Mouse (Mus musculus) heart, embryonic 11.5 days (tissue): ENCODE data around the gene Homer1. TPM values are rescaled to one million over a fixed set of nuclear protein-coding genes. Genes with fewer than 3 reads are reported as not detected.
A peak's percentile ranks its signal among the peaks of the same experiment; 100 is the strongest.

Experiments used
- ATAC-seq: fragments of 200-750 bp; cut with Nextera tagmentation; replicated peaks from 2 replicates; pipeline ENCODE4 v1.8.0; 2017; ENCODE audit warnings: moderate library complexity; ENCODE audit not compliant: insufficient number of reproducible peaks, low FRiP score, low TSS enrichment
- H3K27ac ChIP-seq: fragments of 300-500 bp; sonication (generic); 2 replicates; pipeline ENCODE4 v1.5.1; 2014; ENCODE audit warnings: mild to moderate bottlenecking, low read depth, low read length
- H3K27me3 ChIP-seq: fragments of 300-500 bp; sonication (generic); 2 replicates; pipeline ENCODE4 v1.6.1; 2014; ENCODE audit warnings: mild to moderate bottlenecking, low read length, mixed read lengths; ENCODE audit not compliant: control insufficient read depth, insufficient read depth
- H3K36me3 ChIP-seq: fragments of 300-500 bp; sonication (generic); 2 replicates; pipeline ENCODE4 v1.6.1; 2014; ENCODE audit warnings: mild to moderate bottlenecking, low read length, moderate library complexity, mixed read lengths; ENCODE audit not compliant: control insufficient read depth, insufficient read depth
- H3K4me1 ChIP-seq: fragments of 300-500 bp; sonication (generic); 2 replicates; pipeline ENCODE4 v1.6.1; 2014; ENCODE audit warnings: low read length; ENCODE audit not compliant: control insufficient read depth, insufficient read depth
- H3K4me2 ChIP-seq: fragments of 300-500 bp; sonication (generic); 2 replicates; pipeline ENCODE4 v1.6.1; 2014; ENCODE audit warnings: mild to moderate bottlenecking, moderate library complexity
- H3K4me3 ChIP-seq: fragments of 300-500 bp; sonication (generic); 2 replicates; pipeline ENCODE4 v1.5.1; 2014; ENCODE audit warnings: low read depth, low read length
- H3K9ac ChIP-seq: fragments of 300-500 bp; sonication (generic); 2 replicates; pipeline ENCODE4 v1.6.1; 2014; ENCODE audit warnings: mild to moderate bottlenecking, low read depth, low read length, moderate library complexity
- H3K9me3 ChIP-seq: fragments of 300-500 bp; sonication (generic); replicated peaks from 2 replicates; pipeline ENCODE4 v1.6.1; 2016; ENCODE audit warnings: low read length; ENCODE audit not compliant: control insufficient read depth
- WGBS: fragments of 180-500 bp; shearing (Covaris S2); extraction: QIAGEN DNeasy Blood & Tissue Kit; methylation state at CpG from one replicate; pipeline ENCODE4 v1.1.7; 2014; ENCODE audit not compliant: insufficient replicate concordance; 5-methylcytosine and 5-hydroxymethylcytosine counted together
- polyA plus RNA-seq: library from polyadenylated mRNA; unstranded; fragments of >200 nt; fragmentation: Nextera tagmentation; extraction: Ambion mirVana; gene quantifications from 2 replicates; pipeline ENCODE4 v1.2.1, GENCODE M21; 2014

The Homer1 gene
- 17.3 and 17.8 TPM in 2 replicates for polyA plus RNA-seq

DNA sequence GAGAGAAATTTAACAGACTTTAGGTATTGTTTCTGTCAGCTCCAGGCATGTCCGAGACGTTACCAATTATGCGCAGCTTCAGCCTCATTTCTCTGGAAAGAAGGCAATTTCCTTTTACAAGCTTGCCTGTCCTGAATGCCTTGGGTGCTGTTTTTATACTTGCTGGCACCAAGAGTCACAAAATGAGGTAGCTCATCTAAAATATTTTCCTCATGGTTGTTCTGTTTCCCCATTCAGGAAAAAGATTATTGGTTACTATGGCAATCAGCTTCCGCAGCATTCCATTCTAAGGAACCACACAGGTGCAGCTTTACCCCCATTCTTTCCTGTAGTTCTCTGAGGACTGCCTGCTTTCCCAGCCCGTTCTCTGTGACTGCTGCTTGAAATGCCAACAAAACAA is at the start of gene Homer1:
TSS of gene Homer1 (plus strand) at position 320 of the 400 bp plus-strand sequence.
- Histone ChIP-seq H3K27ac (no peak within 1 kb of the TSS), H3K9ac (no peak within 1 kb of the TSS), H3K36me3 (no peaks in the 10 kb centered on the region), H3K9me3 (no peaks in the 10 kb centered on the region), H3K27me3 (no peaks in the 10 kb centered on the region), H3K4me3 (no peak within 1 kb of the TSS), H3K4me2 (no peak within 1 kb of the TSS), H3K4me1 (no peaks in the 10 kb centered on the region)
- no peak for ATAC-seq
- WGBS, result 85% methylated on average over 5 of the region's 5 CpGs

DNA sequence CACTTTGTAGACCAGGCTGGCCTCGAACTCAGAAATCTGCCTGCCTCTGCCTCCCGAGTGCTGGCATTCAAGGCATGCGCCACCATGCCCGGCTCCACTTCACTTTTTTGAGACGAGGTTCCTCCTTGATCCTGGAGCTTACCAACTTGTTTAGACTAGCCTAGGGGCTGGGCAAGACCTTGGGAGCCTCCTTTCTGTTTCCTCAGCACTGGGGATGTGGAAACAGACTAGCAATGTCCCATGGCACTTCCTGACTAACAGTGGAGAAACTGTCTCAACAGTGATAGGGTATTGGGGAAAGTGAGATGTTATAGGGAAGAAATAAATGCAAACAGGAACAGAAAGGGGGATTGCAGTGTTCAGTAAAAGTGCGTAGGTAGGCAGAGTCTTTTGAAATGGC is 47.7 kb upstream of the Homer1 start:
- Histone ChIP-seq H3K9me3 (no peaks in the 10 kb centered on the region), H3K4me2 (no peak overlapping the region)
- 79% methylated on average over 6 of the region's 6 CpGs for WGBS

DNA sequence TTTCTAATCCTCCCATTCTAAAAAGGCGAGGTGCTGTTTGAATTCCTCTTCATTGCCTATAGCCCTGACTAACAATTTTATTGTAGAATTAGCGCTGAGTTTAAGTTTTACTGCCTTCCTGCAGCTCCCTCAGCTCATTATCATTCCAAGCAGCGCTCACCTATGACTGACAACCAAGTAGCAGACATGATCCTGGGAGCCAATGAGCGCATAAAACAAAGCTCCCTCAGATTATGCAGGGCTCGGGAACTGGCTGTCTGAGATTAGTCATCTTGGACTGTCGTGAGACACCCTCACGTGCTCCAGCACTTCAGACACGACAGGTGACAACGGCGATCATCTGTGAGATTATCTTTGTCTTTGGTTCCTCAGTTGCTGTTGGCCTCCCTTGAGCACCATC is 47.3 kb upstream of the Homer1 start:
- Histone ChIP-seq H3K9me3 (no peaks in the 10 kb centered on the region), H3K27me3 (no peaks in the 10 kb centered on the region), H3K27ac (no peak overlapping the region), H3K4me3 (no peak overlapping the region), H3K4me1 (no peaks in the 10 kb centered on the region), H3K4me2 (no peak overlapping the region), H3K36me3 (no peaks in the 10 kb centered on the region), H3K9ac (no peak overlapping the region)
- 79% methylated on average over 10 of the region's 10 CpGs for WGBS
- ATAC-seq, result no peak

More for the DNA sequence above, 47.7 kb upstream of the Homer1 start:
- H3K4me1 ChIP-seq, result no peaks in the 10 kb centered on the region
- no peak overlapping the region for H3K27ac ChIP-seq
- no peak overlapping the region for H3K4me3 ChIP-seq
- no peak overlapping the region for H3K9ac ChIP-seq
- no peaks in the 10 kb centered on the region for H3K27me3 ChIP-seq
- H3K36me3 ChIP-seq, result no peaks in the 10 kb centered on the region
- ATAC-seq, result no peak

DNA sequence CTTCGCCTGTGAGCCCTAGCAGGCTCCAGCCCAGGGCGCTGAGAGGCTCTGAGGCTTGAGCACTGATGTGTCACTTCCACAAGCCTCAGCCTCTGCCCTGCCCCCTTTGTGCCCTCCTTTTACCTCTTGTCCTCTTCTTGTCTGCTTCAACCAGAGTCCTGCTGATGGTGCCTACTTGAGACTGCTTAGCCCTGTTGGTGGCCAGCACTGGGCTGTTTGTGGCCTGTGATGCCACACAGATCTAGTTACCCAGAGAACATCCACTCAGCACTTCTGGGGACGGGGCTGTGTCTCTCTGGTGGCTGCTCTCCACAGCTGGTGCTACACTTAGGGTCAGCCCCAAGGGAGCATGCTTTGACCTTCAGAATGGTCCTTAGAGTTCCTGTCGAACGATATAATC is 46.5 kb upstream of the Homer1 start:
- H3K9ac ChIP-seq, result no peak overlapping the region
- WGBS, result 72% methylated on average over 5 of the region's 5 CpGs

DNA sequence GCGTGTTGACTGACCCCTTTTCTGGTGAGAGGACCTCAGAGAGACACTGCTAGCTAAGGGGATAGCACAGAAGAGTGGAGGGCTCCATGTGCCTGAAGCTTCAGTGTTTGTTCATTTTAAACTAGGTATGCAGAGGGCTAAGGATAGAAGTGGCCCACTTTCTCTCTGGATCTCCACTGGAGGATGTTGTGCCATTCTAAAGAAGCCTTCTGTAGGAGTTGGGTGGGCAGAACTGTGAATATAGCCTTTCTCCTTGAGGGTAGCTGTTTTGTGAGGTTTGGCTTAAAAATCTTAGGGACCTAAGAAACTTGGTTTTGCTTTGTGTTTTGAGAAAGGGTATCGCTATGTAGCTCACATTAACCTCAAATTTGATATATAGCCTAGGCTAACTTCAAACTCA is 32.3 kb upstream of the Homer1 start:
- no peak for ATAC-seq
- Histone ChIP-seq H3K9me3 (no peaks in the 10 kb centered on the region), H3K4me1 (no peaks in the 10 kb centered on the region), H3K4me3 (no peak overlapping the region), H3K4me2 (no peak overlapping the region), H3K27ac (peak overlapping the region; percentile 36; the same call in 1 of the 2 replicates), H3K27me3 (no peaks in the 10 kb centered on the region), H3K9ac (no peak overlapping the region), H3K36me3 (no peaks in the 10 kb centered on the region)
- 76% methylated on average over 2 of the region's 2 CpGs for whole genome bisulfite sequencing

More for the DNA sequence above, 46.5 kb upstream of the Homer1 start:
- H3K9me3 ChIP-seq, result no peaks in the 10 kb centered on the region
- no peak for ATAC-seq
- no peaks in the 10 kb centered on the region for H3K27me3 ChIP-seq
- H3K4me2 ChIP-seq, result no peak overlapping the region
- H3K36me3 ChIP-seq, result no peaks in the 10 kb centered on the region
- no peak overlapping the region for H3K4me3 ChIP-seq
- no peak overlapping the region for H3K27ac ChIP-seq
- H3K4me1 ChIP-seq, result no peaks in the 10 kb centered on the region

DNA sequence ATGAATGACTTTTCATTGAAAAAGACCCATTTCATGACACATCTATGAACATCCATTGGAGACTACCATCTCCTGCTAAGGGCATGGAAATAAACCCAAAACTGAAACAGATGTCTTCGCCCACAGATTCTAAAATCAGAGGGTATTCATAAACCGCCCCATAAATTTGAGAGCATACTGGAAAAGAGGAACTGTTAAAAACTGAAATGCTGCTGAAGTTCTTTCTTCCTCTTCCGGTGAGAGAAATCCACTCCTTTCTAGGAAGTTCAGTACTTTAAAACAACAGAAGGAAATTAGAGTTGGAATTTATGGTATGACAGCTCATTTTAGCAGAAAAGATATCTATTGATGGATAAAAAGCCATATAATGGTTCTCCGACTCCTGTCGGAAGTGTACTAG is 1.1 kb downstream of the Homer1 start:
- WGBS, result 86% methylated on average over 5 of the region's 5 CpGs
- Histone ChIP-seq H3K4me2 (no peak overlapping the region), H3K27me3 (no peaks in the 10 kb centered on the region), H3K27ac (no peak overlapping the region), H3K9me3 (no peaks in the 10 kb centered on the region), H3K4me3 (no peak overlapping the region), H3K36me3 (no peaks in the 10 kb centered on the region), H3K4me1 (no peaks in the 10 kb centered on the region), H3K9ac (no peak overlapping the region)
- no peak for ATAC-seq

DNA sequence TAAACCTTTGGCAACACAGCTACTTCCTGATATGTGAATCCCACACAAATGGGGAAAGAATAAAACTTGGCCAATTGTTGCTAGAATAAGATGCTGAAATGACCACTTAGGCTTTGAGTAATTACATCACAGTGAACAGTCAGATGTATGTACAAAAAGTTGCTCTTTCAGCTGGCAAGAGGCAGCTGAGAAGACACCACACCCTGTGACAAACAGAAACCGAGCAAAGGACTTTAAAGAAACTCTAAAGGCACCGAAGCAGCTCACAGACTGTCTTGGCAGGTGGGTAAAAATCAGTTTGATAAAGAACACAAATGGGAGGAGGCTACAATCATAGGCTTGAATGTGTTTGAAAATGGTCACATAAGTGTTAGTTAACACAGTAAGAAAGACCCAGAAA is 1.6 kb downstream of the Homer1 start:
- H3K4me1 ChIP-seq, result no peaks in the 10 kb centered on the region
- H3K27me3 ChIP-seq, result no peaks in the 10 kb centered on the region
- H3K9ac ChIP-seq, result no peak overlapping the region
- H3K36me3 ChIP-seq, result no peaks in the 10 kb centered on the region
- 80% methylated on average over 2 of the region's 2 CpGs for WGBS
- no peak overlapping the region for H3K4me2 ChIP-seq
- H3K4me3 ChIP-seq, result no peak overlapping the region
- no peak overlapping the region for H3K27ac ChIP-seq
- no peak for ATAC-seq
- H3K9me3 ChIP-seq, result no peaks in the 10 kb centered on the region

DNA sequence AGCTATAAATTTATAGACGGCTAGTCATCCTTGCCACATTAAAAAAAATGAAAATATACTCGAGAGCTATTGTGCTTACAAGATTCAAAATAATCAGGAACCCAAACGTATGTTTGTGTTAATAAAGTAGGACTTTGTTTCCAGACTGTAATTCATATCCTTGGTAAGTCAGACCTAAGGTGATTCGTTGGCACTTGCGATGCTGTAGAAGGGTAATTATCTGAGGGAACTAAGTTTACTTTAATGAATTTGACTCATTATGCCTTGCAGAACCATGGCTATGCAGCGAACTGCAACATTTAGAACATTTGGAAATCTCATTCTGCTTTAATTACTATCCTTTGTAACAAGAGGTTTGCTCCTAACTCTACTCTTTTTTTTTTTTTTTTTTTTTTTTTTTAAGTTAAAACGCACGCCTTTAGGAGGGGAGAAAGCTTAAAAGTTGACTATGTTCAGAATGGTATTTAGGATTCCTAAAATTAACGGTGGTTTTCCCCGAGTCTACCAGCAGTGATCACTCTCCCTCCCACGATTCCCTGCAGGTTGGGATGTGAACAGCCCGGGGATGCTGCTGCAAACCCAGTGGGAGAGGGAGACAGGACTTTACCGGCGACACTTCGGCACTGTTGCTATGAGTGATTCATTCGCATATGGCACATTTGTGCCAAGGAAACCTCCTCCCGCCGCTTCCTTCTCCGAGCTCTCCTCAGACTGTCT is 3.6 kb downstream of the Homer1 start:
- no peaks in the 10 kb centered on the region for H3K36me3 ChIP-seq
- peak; percentile 54 for ATAC-seq
- WGBS, result 14% methylated on average over 19 of the region's 19 CpGs

More for the DNA sequence above, 3.6 kb downstream of the Homer1 start:
- Histone ChIP-seq H3K9ac (peak overlapping the region; percentile 96), H3K27me3 (no peaks in the 10 kb centered on the region), H3K4me2 (peak overlapping the region; percentile 59), H3K27ac (peak overlapping the region; percentile 98), H3K9me3 (no peaks in the 10 kb centered on the region), H3K4me3 (peak overlapping the region; percentile 94), H3K4me1 (peaks cover 4% of the 10 kb centered on the region; the same call in 1 of the 2 replicates)
